Mouse (Mus musculus): ENCODE measurements at regions not wholly inside any gene's neighbourhood (a gene's known extent, or its start where the extent isn't known, plus 50 kb on each side); places are given as distances from the start of the nearest gene placed in this dataset.
A peak's percentile ranks its signal among the peaks of the same experiment; 100 is the strongest.
"Not testable (repeated sequence)": the region's sequence is repeated elsewhere in the genome, so short reads cannot be mapped to it uniquely, and the experiment has no call there.

GRCm38 (mm10) chr8:89956482-89957020, 391.6 kb downstream of the Tox3 start:
- Histone ChIP-seq H3K9me3 (replicated peaks; ENCODE audit: control insufficient read depth, low read length) (0 out of 2 replicates have a peak, but pooled peaks cover 3% of the 10 kb centered on the region), H3K9ac (replicated peaks; ENCODE audit: low read depth, low read length) (no peak overlapping the region), H3K4me2 (ENCODE audit: low read depth, low read length) (peak overlapping the region; percentile 15; the same call in 1 of the 2 replicates), H3K27ac (ENCODE audit: low read depth) (no peak overlapping the region), H3K4me3 (ENCODE audit: low read depth, low read length) (no peak overlapping the region), H3K36me3 (replicated peaks; ENCODE audit: control insufficient read depth, insufficient read depth, low read length) (no peaks in the 10 kb centered on the region), H3K27me3 (ENCODE audit: control insufficient read depth, insufficient read depth, low read length) (no peaks in the 10 kb centered on the region), H3K4me1 (ENCODE audit: control insufficient read depth, insufficient read depth) (no peaks in the 10 kb centered on the region; the same call in 1 of the 2 replicates)
- 28% methylated on average over 11 of the region's 11 CpGs for WGBS
- TF ChIP-seq EP300 (IDR thresholded peaks at IDR 0.05; ENCODE audit: low read depth) = no peak
- DNase-seq (ENCODE audit: low spot score) (peak; percentile 30), ATAC-seq (ENCODE audit: insufficient read depth, low read depth) (peak; percentile 86)

GRCm38 (mm10) chr8:89938836-89939235, 409.3 kb downstream of the Tox3 start:
- no peak; the same call in 1 of the 2 replicates for ATAC-seq (ENCODE audit: insufficient read depth, low read depth)
- no peak overlapping the region for H3K4me3 ChIP-seq (ENCODE audit: low read depth, low read length)
- no peaks in the 10 kb centered on the region for H3K9me3 ChIP-seq (replicated peaks; ENCODE audit: control insufficient read depth, low read length)
- H3K36me3 ChIP-seq (replicated peaks; ENCODE audit: control insufficient read depth, insufficient read depth, low read length) = no peaks in the 10 kb centered on the region
- DNase-seq (ENCODE audit: low spot score) = no peak
- H3K27ac ChIP-seq (ENCODE audit: low read depth) = no peak overlapping the region
- WGBS = 55% methylated on average over 1 of the region's 1 CpGs
- H3K9ac ChIP-seq (replicated peaks; ENCODE audit: low read depth, low read length) = no peak overlapping the region
- 0 out of 2 replicates have a peak, but pooled peaks cover 3% of the 10 kb centered on the region for H3K4me1 ChIP-seq (ENCODE audit: control insufficient read depth, insufficient read depth)
- TF ChIP-seq CTCF (IDR thresholded peaks at IDR 0.05; ENCODE audit: low read depth) = no peak
- no peak for TF ChIP-seq EP300 (IDR thresholded peaks at IDR 0.05; ENCODE audit: low read depth)
- no peak overlapping the region for H3K4me2 ChIP-seq (ENCODE audit: low read depth, low read length)
- H3K27me3 ChIP-seq (ENCODE audit: control insufficient read depth, insufficient read depth, low read length) = no peaks in the 10 kb centered on the region

GRCm38 (mm10) chr8:89934521-89934920, 413.6 kb downstream of the Tox3 start:
- 86% methylated on average over 2 of the region's 2 CpGs for WGBS
- H3K4me1 ChIP-seq (ENCODE audit: control insufficient read depth, insufficient read depth) = 0 out of 2 replicates have a peak, but pooled peaks cover 3% of the 10 kb centered on the region

GRCm38 (mm10) chr8:89926666-89927232, 421.4 kb downstream of the Tox3 start:
- Histone ChIP-seq H3K9me3 (replicated peaks; ENCODE audit: control insufficient read depth, low read length) (no peaks in the 10 kb centered on the region), H3K9ac (replicated peaks; ENCODE audit: low read depth, low read length) (no peak overlapping the region), H3K4me3 (ENCODE audit: low read depth, low read length) (no peak overlapping the region), H3K27ac (ENCODE audit: low read depth) (no peak overlapping the region), H3K27me3 (ENCODE audit: control insufficient read depth, insufficient read depth, low read length) (no peaks in the 10 kb centered on the region), H3K36me3 (replicated peaks; ENCODE audit: control insufficient read depth, insufficient read depth, low read length) (no peaks in the 10 kb centered on the region), H3K4me1 (ENCODE audit: control insufficient read depth, insufficient read depth) (no peaks in the 10 kb centered on the region), H3K4me2 (ENCODE audit: low read depth, low read length) (no peak overlapping the region)
- ATAC-seq (ENCODE audit: insufficient read depth, low read depth) (no peak), DNase-seq (ENCODE audit: low spot score) (no peak)
- WGBS = 47% methylated on average over 3 of the region's 3 CpGs
- TF ChIP-seq CTCF (IDR thresholded peaks at IDR 0.05; ENCODE audit: low read depth) (no peak), EP300 (IDR thresholded peaks at IDR 0.05; ENCODE audit: low read depth) (no peak)

More at GRCm38 (mm10) chr8:89934521-89934920, 413.6 kb downstream of the Tox3 start:
- Histone ChIP-seq H3K36me3 (replicated peaks; ENCODE audit: control insufficient read depth, insufficient read depth, low read length) (no peaks in the 10 kb centered on the region), H3K9me3 (replicated peaks; ENCODE audit: control insufficient read depth, low read length) (no peaks in the 10 kb centered on the region), H3K4me2 (ENCODE audit: low read depth, low read length) (no peak overlapping the region), H3K27ac (ENCODE audit: low read depth) (no peak overlapping the region), H3K4me3 (ENCODE audit: low read depth, low read length) (no peak overlapping the region), H3K27me3 (ENCODE audit: control insufficient read depth, insufficient read depth, low read length) (no peaks in the 10 kb centered on the region), H3K9ac (replicated peaks; ENCODE audit: low read depth, low read length) (no peak overlapping the region)
- no peak for TF ChIP-seq EP300 (IDR thresholded peaks at IDR 0.05; ENCODE audit: low read depth)
- TF ChIP-seq CTCF (IDR thresholded peaks at IDR 0.05; ENCODE audit: low read depth) = no peak
- no peak for DNase-seq (ENCODE audit: low spot score)
- ATAC-seq (ENCODE audit: insufficient read depth, low read depth) = no peak

- H3K4me1 ChIP-seq (ENCODE audit: control insufficient read depth, insufficient read depth); H3K36me3 ChIP-seq (replicated peaks; ENCODE audit: control insufficient read depth, insufficient read depth, low read length); DNase-seq (ENCODE audit: low spot score); H3K4me3 ChIP-seq (ENCODE audit: low read depth, low read length); H3K4me2 ChIP-seq (ENCODE audit: low read depth, low read length); H3K9me3 ChIP-seq (replicated peaks; ENCODE audit: control insufficient read depth, low read length); H3K27me3 ChIP-seq (ENCODE audit: control insufficient read depth, insufficient read depth, low read length); H3K27ac ChIP-seq (ENCODE audit: low read depth); ATAC-seq (ENCODE audit: insufficient read depth, low read depth); H3K9ac ChIP-seq (replicated peaks; ENCODE audit: low read depth, low read length): not testable (repeated sequence)
- 95% methylated on average over 9 of the region's 22 CpGs for WGBS
Measured at GRCm38 (mm10) chr8:89924697-89925096, 423.4 kb downstream of the Tox3 start.

GRCm38 (mm10) chr8:89914076-89914475, 434.1 kb downstream of the Tox3 start:
- H3K36me3 ChIP-seq (replicated peaks; ENCODE audit: control insufficient read depth, insufficient read depth, low read length) = no peaks in the 10 kb centered on the region
- H3K27ac ChIP-seq (ENCODE audit: low read depth) = no peak overlapping the region
- H3K4me1 ChIP-seq (ENCODE audit: control insufficient read depth, insufficient read depth) = no peaks in the 10 kb centered on the region
- no peak overlapping the region for H3K4me3 ChIP-seq (ENCODE audit: low read depth, low read length)
- TF ChIP-seq CTCF (IDR thresholded peaks at IDR 0.05; ENCODE audit: low read depth) (no peak), EP300 (IDR thresholded peaks at IDR 0.05; ENCODE audit: low read depth) (no peak)
- H3K27me3 ChIP-seq (ENCODE audit: control insufficient read depth, insufficient read depth, low read length) = no peaks in the 10 kb centered on the region
- no peak overlapping the region for H3K4me2 ChIP-seq (ENCODE audit: low read depth, low read length)
- DNase-seq (ENCODE audit: low spot score) (no peak), ATAC-seq (ENCODE audit: insufficient read depth, low read depth) (no peak)
- WGBS = 81% methylated on average over 6 of the region's 6 CpGs
- no peaks in the 10 kb centered on the region for H3K9me3 ChIP-seq (replicated peaks; ENCODE audit: control insufficient read depth, low read length)
- no peak overlapping the region for H3K9ac ChIP-seq (replicated peaks; ENCODE audit: low read depth, low read length)

All from heart, postnatal 0 days (tissue).